Mouse (Mus musculus): ENCODE data around the gene Col15a1.

The Col15a1 gene

GRCm38 (mm10) chr4:47311467-47311866 lies 103.5 kb downstream of the Col15a1 start:
- DNase-seq = no peak

DNA sequence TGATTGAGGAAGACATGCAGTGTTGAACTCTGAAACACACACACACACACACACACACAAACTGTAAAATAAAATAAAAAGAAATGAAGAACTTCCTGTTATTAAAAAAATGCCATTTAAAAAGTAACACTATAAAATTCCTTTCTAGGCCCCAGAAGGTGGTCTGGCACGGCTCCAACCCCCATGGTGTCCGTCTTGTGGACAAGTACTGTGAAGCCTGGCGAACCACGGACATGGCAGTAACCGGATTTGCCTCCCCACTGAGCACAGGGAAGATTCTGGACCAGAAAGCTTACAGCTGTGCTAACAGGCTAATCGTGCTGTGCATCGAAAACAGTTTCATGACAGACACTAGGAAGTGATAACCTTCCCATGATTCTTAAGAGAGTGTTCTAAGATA lies 104.0 kb downstream of the Col15a1 start:
- no peak for DNase-seq

DNA sequence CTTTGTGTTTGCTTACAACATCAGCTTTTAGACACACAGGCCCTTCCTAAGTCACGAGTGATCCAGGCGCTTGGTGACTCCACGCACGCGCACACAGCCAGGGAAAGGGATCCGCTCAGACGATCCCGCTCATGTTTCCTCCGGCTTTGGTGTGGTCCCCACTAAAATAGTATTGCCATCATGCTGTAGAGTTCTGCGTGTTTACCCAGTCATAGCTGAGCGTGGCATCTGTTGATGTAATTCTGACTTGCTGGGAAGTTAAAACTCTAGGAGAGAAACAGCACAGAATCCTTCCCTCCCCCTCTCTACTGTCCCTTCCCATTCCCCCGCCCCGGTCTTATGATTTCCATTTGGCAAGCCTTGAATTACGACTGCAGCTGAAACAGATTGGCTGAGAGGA lies 104.7 kb downstream of the Col15a1 start:
- no peak for DNase-seq

DNA sequence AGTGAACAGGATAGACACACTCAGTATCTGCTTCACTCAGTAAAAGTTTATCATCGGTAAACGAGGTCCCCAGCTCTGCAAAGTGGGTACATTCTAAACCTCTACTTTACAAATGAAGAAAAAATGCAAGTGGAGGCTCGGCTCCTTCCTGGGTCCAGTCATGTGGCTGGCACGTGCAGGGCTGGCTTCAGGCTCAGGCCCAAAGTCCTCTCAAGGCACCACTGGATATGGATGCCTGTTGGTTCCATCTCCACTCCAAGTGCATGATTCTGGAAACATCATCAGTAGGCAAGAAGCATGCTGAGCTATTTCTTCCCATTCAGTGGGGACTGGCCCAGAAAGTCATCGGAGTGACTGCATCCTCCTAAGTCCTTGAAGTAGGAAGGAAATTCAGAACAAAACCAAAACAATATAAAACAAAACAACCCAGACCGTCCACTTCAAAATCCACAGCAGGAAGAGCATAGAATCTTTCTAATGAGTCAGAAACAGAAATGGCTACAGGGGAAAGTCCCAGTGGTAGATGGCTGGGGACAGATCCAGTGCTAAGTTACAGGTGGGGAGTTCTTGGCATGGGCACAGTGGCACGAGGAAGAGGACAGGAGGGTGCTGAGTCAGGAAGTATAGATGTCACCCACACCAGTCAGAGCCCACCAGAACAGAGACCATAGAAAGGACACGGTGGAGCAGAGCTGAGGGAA lies 105.9 kb downstream of the Col15a1 start:
- no peak for DNase-seq

- no peak for DNase-seq
Measured at GRCm38 (mm10) chr4:47315458-47315857, 107.5 kb downstream of the Col15a1 start.

GRCm38 (mm10) chr4:47316432-47316831 lies 108.5 kb downstream of the Col15a1 start:
- no peak for DNase-seq

GRCm38 (mm10) chr4:47319561-47320321 lies 111.8 kb downstream of the Col15a1 start:
- DNase-seq = no peak

DNA sequence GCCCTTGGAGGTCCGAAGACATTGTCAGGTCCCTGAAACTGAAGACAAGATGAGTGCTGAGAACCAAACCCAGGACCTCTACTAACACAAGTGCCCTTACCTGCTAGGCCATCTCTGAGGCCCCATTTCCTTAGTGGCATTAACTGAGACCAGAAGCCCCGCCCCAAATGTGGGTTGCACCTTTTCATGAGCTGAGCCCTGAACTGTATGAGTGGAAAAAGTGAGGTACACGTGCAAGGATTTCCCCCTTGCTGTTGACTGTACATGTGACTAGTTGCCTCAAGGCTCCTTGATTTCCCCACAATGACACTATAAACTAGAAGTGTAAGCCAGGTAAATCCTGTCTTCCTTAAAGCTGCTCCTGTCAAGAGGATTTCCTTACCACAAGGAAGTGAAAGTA lies 114.4 kb downstream of the Col15a1 start:
- no peak for DNase-seq

DNA sequence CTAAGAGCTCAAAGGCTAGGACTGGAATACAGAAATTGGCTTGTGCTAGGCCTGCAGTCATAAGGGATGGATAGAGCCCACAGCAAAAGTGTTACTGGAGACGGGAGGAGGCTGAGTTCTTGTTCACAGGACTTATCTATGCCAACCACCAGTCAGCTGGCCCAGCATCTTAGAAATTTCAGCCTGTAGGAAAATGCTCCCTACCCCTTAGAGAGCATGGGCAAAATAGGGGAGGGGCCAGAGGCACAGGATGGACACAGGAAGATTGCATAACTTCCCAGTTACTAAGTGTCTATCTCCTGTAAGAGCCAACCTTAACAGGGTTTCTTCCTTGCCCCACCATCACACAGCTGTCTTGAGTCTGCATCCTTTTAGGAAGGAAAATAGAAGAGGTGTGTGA lies 116.2 kb downstream of the Col15a1 start:
- no peak for DNase-seq

- DNase-seq = no peak
Measured at GRCm38 (mm10) chr4:47327782-47328181, 119.8 kb downstream of the Col15a1 start.

DNA sequence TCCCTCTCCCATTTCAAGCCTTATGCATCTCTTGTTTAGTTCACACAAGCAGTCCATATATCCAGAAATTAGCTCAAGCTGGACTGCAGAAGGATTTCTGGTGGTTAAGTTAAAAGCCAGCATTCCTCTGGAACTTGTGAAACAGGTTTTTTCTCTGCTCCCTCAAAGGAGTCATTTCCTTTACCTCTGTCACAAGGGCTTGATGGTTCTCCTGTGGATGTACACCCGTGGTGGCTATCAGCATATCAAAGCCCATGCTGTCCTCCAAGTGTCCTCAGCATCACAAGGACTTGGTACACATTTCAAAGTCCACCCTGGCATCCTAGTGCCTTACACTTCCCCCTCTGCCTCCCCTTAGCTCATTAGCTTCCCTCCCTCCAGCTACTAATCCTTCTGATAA lies 121.3 kb downstream of the Col15a1 start:
- DNase-seq = no peak

GRCm38 (mm10) chr4:47330378-47331052 lies 122.6 kb downstream of the Col15a1 start:
- no peak for DNase-seq

GRCm38 (mm10) chr4:47332812-47333343 lies 124.9 kb downstream of the Col15a1 start:
- DNase-seq = no peak

DNA sequence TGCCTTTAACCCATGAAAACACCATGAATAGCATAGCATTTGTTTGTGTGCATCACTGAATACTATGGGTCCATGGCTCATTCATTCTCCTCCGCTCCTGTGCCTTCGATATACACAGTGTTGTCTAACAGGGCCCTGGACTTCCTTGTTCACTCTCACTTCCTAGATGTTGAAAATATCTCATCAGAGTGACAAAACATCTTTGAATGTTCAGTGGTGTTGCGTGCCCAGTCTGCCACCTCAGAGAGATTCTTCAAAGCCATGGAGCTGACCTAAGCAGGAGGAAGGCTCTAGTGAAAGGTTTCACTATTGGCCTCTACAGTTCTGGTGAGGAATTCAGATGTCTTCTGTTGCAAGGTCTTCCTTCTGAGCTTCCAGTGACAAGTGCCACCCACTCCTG lies 125.6 kb downstream of the Col15a1 start:
- no peak for DNase-seq

DNA sequence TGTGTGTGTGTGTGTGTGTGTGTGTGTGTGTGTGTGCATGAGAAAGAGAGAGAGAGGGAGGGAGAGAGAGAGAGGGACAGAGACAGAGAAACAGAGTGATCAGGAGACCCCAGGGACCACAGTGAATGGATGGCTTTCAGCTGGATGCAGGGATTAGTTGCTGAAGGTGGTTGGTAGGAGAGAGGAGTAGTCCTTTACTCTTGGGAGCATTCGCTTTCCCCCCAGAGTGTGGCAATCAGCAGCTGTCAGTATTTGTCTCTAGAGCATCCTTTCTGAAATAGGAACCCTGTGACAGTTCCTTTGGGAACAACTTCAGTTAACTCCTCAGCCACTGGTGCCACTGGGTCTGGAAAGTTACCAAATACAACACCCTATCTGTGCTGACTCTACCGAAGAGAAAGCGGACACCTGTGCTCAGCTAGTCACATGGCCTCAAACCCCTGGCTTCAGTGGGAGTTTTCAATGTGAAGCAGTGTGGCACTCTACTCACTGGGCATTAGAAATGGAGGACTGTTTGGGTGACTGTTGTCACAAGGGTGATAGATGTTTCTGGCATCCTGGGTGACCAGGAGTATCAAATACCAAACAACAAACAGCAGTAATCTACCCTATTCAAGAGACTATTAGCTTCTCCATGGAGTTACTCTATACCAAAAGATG lies 129.1 kb downstream of the Col15a1 start:
- no peak for DNase-seq

DNA sequence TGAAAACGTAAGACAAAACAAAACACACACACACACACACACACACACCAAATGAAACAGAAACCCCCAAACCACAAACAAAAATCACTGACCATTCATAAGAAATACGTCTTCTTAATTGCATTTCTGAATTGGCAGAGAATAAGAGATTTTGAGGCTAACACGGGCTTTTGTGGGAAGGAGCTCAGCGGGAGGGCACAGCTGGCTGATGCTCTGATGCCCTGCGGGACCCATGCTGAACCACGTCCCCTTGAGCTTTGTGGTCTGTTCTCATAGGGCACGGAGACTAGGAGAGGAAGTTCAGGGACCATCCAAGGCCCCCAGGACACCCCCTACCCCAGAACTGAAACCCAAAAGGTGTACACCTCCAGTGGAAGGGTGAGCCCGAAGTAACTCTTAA lies 134.7 kb downstream of the Col15a1 start:
- DNase-seq = no peak

GRCm38 (mm10) chr4:47347022-47347421 lies 139.1 kb downstream of the Col15a1 start:
- DNase-seq = no peak

DNA sequence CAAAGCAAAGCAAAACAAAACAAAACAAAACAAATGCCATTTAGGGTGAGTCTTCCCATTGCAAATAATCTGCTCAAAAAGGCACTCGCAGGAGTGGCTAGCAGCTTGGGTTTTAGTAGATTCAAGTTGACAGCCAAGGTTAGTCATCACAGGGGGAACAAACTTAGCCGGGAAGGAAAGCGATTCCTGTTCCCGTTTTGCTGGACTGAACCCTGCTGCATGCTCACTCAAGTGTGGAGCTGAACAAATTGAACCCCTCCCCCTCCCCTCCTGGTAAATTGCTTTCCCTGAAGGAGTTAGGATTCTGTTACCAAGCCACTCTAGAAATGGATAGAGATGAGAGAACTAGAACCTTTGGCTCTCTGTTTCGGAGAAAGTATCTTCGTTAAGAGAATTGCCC lies 141.8 kb downstream of the Col15a1 start:
- DNase-seq = no peak

- peak; percentile 11 for DNase-seq
Measured at GRCm38 (mm10) chr4:47351386-47352049, 143.6 kb downstream of the Col15a1 start.

- no peak for DNase-seq
Measured at GRCm38 (mm10) chr4:47352061-47352661, 144.2 kb downstream of the Col15a1 start.

GRCm38 (mm10) chr4:47352803-47353388 lies 144.9 kb downstream of the Col15a1 start, which contains the start of gene Tgfbr1:
Gene Tgfbr1, plus strand, starts transcription at chr4:47353222.
- DNase-seq = peak; percentile 85
